Mouse (Mus musculus) left cerebral cortex, postnatal 14 days (tissue): ENCODE measurements around the gene Nid1. TPM values are rescaled to one million over a fixed set of nuclear protein-coding genes. Genes with fewer than 3 reads are reported as not detected.
"Not testable (repeated sequence)": the region's sequence is repeated elsewhere in the genome, so short reads cannot be mapped to it uniquely, and the experiment has no call there.

ENCODE experiments used
- DNase-seq, 2 experiments: peaks; one replicate each; pipeline ENCODE4 v3.0.0; 2021 to 2022; ENCODE audit warnings: low spot score in 2 of 2, mixed read lengths in 1 of 2
- intact Hi-C: fragments of 180-260 bp; cut with DNase I; formaldehyde crosslinking; loops from one replicate; pipeline ENCODE4 v1.15.1; 2025
- long read RNA-seq, 2 experiments: library from polyadenylated mRNA; stranded (forward); transcript quantifications; one replicate each; pipeline ENCODE4 v2.0.0; 2021
- total RNA-seq, 2 experiments: library from RNA; stranded (reverse); gene quantifications; 2 replicates each; pipeline ENCODE4 v1.2.3; 2021

The Nid1 gene
- 10 to 100 TPM; 22.4 to 22.9 TPM for total RNA-seq
- long read RNA-seq, experiment 1, full-length matches to known transcripts: 1 of 6 reads
- long read RNA-seq, experiment 1, partial matches to known transcripts: 2 of 6 reads
- long read RNA-seq, experiment 1, other reads (novel, unspliced or antisense): 3 of 6 reads
- long read RNA-seq, experiment 2, full-length matches to known transcripts: 6 of 7 reads
- long read RNA-seq, experiment 2, partial matches to known transcripts: 1 of 7 reads
- long read RNA-seq, experiment 2, other reads (novel, unspliced or antisense): 0 of 7 reads

DNA sequence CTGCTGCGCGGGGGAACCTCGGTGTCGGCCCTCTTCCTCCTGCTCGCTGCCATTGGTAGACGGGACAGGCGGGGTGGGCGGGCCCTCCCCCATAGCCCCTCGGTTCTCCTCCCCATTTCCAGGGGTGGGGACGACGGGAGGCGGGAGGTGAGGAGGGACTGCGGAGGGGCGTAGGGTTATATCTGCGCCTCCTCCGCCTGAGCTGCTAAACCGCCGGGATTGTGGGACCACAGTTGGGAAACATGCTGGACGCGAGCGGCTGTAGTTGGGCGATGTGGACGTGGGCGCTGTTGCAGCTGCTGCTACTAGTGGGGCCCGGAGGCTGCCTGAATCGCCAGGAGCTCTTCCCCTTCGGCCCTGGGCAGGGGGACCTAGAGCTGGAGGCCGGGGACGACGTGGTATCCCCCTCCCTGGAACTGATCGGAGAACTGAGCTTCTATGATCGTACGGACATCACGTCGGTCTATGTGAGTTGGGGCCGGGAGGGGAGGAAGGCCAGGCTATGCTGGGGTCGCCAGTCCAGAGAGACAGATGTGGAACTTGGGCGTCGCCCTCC is at the start of gene Nid1:
Nid1 (plus strand) TSS at position 92 of the 556 bp plus-strand sequence.
- intact Hi-C loops: not testable (repeated sequence)

DNA sequence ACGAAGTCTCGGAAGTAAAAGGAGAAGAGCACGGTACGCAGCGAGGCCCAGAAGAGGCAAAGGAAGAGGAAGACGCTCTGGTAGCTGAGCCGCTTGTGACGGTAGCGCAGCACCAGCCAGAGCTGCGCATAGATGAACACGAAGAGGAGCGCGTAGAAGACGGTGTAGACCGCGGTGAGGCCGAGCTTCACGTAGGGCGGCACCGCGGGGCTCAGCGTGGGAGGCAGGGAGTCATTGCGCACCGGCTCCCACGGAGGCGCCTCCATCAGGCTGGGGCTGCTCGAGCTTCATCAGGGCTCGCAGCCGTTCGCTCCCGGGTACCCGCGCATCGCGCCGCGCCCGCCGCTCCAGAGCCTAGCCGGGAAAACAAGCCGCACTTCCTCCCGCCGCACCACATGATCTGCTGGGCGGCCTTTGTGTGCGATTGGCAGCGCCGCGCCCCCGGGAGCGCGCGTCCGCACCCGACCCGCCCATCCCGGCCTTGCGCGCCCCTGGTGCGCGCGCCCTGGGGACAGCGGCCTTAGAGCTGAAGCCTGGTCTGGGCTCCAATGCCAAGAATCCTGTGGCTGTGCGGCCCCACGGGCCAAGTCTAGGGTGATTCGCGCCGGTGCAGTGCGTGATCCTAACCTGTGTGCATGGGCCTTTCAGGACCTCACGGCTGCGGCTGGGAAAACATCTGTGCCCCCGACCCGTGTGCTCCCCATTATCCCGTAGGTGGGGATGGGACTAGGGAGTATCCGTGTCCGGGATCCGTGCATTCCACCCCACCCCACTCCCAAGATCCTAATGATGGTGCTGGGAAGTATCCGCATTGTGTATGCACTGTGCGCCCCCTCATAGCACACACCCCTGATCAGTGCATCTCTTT is 43.9 kb upstream of the Nid1 start, which contains the start of gene Gpr137b:
Gpr137b (minus strand) TSS at position 787 of the 868 bp plus-strand sequence.
- intact Hi-C loops: not testable (repeated sequence)
- DNase-seq: peak; percentile 34 to 53

More for the DNA sequence above, at the start of gene Nid1:
- DNase-seq: not testable (repeated sequence)

DNA sequence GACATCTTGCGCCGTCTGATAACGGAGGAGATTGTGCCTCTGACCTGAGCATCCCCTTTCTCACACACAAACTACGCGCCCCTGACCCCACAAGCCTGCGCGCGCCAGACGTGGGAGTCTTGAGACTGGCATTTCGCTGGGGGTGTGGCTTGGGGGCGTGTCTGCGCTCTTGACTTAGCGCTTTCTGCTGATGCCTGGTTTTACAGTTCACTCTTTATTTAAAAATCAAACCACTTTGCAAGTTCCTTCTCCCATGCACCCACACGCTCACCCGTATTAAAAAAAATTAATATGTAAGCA is 43.3 kb upstream of the Nid1 start:
- intact Hi-C loops, DNase-seq: not testable (repeated sequence)

DNA sequence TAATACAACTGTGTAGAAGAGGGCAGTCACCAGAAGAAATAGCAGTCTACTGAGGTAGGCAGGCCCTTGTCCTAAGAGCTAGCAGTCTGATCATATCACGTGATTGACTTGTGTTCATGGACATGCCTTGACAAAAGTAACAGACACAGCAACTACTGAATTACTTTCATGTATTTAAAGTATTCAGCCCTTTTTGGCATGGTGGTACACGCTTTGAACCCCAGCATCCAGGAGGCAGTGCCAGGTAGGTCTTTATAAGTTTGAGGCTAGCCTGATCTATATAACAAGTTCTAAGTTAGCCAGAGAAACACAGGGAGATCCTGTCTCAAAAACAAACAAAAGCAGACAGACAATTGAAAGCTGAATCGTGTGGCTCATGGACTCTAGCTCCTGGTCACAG is 36.5 kb upstream of the Nid1 start:
- intact Hi-C loops, DNase-seq: not testable (repeated sequence)

DNA sequence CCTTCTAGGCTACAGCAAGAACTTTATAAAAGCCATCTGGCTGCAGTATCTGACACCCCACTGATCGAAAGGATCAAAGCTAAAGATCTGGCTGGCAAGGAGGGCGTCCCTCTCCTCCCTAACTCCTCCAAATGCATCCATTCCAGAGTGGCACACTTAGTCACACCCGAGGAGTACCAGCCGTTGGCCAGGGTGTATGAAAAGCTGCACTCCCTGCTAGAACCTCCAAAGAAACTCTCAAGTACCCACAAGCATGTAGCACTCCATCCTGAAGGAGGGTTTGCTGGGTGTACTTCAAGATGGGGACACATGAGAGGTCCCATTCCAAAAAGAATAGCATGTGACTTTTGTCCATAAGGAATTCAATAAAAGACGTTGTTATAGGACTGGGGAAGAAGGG is 34.5 kb upstream of the Nid1 start:
- DNase-seq, intact Hi-C loops: not testable (repeated sequence)

DNA sequence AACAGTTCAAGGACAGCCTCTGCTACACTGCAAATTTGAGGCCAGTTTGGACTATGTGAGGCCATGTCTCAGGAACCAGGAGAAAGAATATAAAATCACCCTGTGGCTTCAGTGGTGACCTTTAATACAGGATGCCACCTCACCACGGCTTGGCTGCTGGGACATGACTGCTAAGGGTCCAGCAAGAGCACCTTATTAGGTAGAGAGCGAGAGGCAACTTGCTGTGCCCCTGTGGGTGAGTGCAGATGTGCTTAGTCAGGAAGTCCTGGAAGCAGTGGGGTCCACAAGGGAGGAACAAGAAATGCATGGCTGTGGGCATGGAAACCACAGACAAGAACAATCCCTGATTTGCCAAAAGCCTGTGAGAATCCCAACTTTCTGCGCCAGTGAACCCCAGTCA is 34.0 kb upstream of the Nid1 start:
- DNase-seq, intact Hi-C loops: not testable (repeated sequence)

DNA sequence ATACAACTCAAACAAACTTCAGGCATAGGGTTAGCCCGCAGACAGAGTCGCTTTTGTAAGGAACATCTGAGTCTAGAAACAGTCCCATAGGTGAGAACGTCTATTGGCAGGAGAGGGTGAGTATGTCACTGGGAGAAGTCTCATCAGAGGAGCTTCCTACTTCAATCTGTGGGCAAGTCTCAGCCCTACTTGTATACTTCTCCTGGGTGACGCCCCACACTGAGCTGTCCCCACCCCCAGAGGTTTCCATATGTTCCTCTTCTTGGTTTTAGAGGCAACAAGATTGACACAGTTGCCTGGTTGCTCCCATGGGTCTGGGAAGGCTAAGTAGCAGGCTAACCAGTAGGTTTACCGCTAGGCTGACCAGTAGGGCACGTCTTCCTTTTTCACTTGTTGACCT is 33.5 kb upstream of the Nid1 start:
- intact Hi-C loops, DNase-seq: not testable (repeated sequence)

DNA sequence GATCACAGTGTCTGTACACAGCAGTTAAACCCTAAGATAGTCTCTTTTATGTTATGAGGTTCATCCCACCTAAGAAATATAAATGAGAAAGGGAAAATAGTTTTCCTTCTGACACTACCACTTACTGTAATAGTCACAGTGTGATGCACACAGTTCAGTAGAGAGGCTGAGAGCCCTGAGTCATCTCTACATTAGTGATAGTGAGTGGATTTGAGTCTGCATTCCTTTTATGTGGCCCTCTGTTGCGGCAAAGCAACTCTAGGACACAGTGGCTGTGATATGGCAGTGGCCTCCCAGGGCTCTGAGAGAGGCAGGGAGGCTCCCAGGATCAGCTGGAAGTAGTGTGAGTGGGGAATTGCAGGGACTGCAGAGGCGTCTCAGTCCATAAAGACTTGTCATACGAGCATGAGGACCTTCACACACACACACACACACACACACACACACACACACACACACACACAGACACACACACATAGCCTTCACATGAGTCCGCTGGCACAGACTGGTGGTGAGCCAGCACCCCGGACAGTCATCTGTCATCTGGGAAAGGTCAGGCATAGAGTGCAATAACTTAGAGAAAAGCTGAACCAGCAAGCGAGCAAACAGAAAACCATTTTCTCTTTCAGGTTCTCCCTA is 32.7 kb upstream of the Nid1 start:
- intact Hi-C loops, DNase-seq: not testable (repeated sequence)

DNA sequence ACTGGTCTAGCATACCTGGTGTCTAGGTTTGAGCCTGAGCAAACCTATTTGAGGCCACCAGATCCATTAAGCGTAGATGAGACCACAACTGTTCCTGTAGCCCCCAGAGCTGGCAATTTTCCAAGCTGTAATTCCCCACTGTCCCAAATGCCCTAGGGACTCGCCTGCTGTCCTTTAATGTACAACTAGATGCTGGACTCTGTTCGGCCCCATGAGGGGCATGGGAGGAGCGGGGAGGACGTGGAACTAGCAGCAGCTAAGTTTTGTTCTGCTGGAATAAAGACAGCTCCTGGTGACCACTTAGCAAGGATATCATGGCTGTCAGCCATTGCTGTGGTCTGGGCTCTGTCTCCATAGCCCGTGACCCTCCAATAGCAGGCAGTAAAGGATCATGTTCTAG is 31.8 kb upstream of the Nid1 start:
- DNase-seq, intact Hi-C loops: not testable (repeated sequence)

DNA sequence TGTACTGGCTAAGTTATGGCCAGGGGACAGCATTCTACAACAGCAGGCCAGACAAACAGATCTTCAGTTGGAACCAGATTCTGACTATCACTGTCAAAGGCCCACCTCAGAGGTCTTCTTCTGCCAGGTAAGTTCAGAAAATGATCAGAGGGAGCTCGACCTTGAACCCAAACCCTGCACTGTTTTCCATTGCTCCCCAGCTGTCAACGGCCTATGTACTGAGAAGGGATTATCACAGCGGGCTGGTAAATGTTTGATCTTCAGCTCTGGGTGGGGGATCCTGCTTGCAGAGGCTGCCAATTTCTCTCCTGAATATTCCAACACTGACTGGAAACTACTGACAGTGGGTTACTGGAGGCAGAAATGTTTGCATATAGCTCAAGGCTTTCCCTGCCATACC is 23.1 kb upstream of the Nid1 start:
- intact Hi-C loops: loop anchor here (2.0 to 5.0 kb wide), 2 partner anchors 741 to 942 kb away; no protein-coding TSS in a partner anchor
- DNase-seq: no peak

DNA sequence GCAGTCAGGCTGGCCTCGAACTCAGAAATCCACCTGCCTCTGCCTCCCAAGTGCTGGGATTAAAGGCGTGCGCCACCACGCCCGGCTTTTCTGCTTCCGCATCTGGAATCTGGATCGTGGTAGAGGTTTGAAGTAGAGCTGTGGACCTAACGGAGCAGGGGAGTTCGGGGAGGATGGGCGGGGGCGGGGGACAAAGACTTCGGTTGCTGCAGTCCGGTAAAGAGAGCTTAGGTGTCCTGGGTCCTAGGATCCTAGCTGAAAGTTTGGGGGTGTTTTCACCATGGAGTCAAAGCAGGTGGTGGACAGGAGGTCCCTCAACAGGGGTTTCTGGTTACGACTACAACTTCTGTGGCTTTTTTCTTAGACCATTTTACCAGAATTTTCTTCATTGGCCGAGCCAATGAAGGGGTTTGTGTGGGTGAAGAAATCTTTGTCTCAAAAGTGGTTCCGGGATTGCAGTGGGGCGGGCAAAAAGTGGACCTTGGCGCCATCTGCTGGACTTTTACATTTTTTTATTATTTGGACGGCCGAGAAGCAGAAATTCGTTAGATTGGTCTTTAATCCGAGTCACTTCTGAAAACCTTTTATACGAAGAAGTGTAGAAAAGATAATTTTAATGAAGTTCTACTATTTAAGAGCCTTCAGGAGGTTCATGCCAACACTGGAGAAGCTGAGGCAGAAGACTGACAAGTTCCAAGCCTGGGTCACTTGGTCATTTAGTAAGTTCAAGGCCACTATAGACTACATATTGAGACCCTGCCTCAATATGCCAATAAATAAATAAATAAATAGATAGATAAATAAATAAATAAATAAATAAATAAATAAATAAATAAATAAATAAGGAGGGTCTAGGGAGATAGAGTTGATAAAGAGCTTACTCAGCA is 22.0 kb upstream of the Nid1 start:
- intact Hi-C loops: loop anchor here (2.0 kb wide), 1 partner anchor 743 kb away; no protein-coding TSS in a partner anchor
- peak; percentile 47 to 73 for DNase-seq

DNA sequence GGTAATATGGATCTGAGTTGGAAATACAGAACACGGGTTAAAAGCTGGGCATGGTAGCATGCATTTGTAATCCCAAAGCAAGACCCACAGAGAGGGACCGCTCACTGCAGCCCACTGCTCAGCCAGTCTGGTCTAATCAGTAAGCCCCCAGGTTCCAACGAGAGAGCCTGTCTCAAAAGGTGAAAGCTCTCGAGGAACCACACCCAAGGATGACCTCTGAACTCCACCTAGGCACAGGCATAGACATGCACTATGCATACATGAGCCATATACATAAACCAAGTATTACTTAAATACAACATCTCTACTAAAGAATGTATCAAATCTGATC is 21.4 kb upstream of the Nid1 start:
- intact Hi-C loops, DNase-seq: not testable (repeated sequence)

DNA sequence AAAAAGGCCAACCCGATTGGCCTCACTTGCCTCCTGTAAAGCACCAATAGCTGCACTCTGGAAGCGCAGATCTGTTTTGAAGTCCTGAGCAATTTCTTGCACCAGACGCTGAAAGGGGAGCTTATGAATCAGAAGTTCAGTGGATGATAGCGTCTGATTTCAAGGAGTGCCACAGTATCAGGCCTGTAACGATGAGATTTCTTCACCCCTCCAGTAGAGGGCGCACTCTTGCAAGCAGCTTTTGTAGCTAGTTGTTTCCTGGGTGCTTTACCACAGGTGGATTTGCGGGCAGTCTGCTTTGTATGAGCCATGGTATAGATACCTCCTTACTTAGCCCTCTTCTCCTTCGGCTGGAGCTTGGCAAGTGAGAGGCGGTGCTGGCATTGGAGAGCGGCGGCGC is 18.5 kb upstream of the Nid1 start:
- intact Hi-C loops, DNase-seq: not testable (repeated sequence)

DNA sequence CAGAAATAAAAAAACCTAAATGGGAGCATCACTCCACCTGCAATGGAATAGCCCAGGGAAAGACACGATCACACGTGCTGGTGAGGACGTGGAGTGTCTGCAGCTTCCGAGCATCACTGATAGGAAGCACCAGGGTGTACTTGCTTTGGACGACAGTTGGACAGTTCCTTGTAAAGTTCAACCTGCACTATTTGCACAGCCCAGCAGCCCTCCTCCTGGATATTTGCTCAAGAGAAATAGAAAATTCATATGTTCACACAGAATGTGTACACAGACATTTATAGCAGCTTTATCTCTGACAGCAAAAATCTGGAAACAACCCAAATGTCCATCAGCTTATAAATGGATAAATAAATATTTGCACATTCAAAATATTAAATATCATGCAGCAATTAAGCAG is 14.1 kb upstream of the Nid1 start:
- DNase-seq, intact Hi-C loops: not testable (repeated sequence)

DNA sequence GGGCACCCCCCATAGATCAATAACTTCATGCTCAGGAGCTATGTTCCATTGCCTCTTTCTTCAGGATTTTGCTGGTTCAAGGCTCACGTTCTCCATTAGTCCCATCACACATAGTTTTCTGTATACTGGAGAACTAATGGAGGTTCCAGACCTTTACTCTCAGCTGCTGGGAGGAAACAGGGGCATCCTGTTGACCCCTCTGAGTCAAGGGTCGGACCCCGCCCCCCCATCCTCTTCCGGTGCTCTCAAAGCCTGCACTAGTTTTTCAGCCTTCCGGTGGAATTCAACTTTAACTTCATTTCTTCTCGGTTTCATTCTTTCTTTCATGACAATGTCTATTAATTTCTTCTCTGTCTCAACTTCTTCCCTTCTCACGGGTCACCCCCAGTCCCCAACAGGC is 1.2 kb upstream of the Nid1 start:
- DNase-seq, intact Hi-C loops: not testable (repeated sequence)

DNA sequence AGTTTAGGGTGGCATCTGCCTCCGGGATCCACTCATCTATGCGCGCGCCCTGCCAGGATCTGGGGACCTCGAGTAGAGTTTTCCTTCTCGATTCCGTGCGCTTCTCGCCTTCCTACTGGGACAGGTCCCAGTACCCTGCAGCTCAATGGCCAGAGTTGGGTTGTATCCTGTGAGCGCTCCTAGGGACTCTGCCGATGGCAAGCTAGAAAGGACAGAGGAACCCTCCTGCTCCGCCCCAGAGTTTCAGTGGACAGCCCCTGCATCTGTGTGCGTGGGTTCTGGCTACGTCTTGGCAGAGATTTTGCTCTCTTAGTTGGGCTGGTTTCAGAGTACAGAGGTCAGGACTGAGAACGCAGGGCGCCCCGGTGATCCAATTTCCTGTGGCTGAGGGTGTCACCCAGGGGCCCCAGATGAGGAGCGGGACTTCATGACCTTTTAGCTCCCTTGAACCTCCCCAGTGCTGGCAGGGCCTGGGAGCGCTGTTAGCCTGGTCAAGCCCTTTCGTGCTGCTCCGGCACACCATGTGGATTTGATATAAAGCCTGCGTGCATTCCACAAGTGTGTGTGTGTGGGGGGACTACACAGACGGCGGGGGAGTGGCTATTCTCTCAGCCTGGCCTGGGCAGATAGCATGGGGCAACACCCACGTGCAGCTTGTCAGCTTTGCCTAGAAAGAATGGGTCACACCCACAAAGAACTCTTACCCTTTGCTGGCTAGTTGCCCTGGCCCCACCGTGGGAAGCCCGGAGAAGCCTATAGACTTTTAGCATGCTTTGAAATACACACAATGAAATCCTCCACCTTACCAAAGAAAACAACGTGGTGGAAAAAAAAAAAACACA is 982 bp downstream of the Nid1 start:
- intact Hi-C loops, DNase-seq: not testable (repeated sequence)

DNA sequence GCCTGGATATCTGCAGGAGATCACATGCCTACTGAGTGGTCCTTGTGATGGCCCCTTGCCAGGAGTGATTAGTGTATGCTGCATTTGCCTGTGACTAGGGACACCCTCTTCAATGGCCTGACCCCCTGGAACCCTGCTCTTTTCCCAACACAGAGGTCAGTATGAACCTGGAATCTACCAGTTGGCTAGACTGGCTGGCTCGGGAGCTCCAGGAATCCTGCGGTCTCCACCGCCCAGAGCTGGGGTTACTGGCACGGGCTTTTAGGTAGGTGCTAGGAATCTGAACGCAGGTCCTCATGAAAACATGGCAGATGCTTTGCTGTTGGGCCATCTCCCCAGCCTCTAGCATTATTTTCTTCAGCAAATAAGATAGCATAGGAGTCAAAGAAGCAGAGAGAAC is 8.2 kb downstream of the Nid1 start:
- intact Hi-C loops, DNase-seq: not testable (repeated sequence)
